Mouse (Mus musculus) splenic B cell, adult 2 months (primary cell): ENCODE measurements around the gene Dpp9.

Experiments used
- DNase-seq: peaks from one replicate; pipeline ENCODE4 v3.0.0-alpha.2; 2011; ENCODE audit warnings: low read depth, low spot score
- H3K27me3 ChIP-seq: 2 replicates; pipeline ENCODE4 v1.6.1; 2012; ENCODE audit warnings: mild to moderate bottlenecking, low read length, moderate library complexity, mixed read lengths; ENCODE audit not compliant: control insufficient read depth, poor library complexity, insufficient read depth, severe bottlenecking
- H3K36me3 ChIP-seq: 2 replicates; pipeline ENCODE4 v1.6.1; 2012; ENCODE audit warnings: mild to moderate bottlenecking, low read length, moderate library complexity, mixed read lengths; ENCODE audit not compliant: control insufficient read depth, poor library complexity, insufficient read depth, severe bottlenecking

Dpp9 gene

GRCm38 (mm10) chr17:56208821-56209220 lies 9.9 kb downstream of the Dpp9 start:
- Histone ChIP-seq H3K27me3 (no peaks in the 10 kb centered on the region), H3K36me3 (peaks cover 23% of the 10 kb centered on the region)
- no peak for DNase-seq

- H3K36me3 ChIP-seq = peaks cover 23% of the 10 kb centered on the region
- DNase-seq = no peak
- no peaks in the 10 kb centered on the region for H3K27me3 ChIP-seq
Measured at GRCm38 (mm10) chr17:56207963-56208530, 10.7 kb downstream of the Dpp9 start.

GRCm38 (mm10) chr17:56206986-56207674 lies 11.6 kb downstream of the Dpp9 start:
- Histone ChIP-seq H3K27me3 (no peaks in the 10 kb centered on the region), H3K36me3 (peaks cover 23% of the 10 kb centered on the region)
- no peak for DNase-seq

GRCm38 (mm10) chr17:56206276-56206884 lies 12.3 kb downstream of the Dpp9 start:
- H3K27me3 ChIP-seq = no peaks in the 10 kb centered on the region
- DNase-seq = no peak
- peaks cover 23% of the 10 kb centered on the region for H3K36me3 ChIP-seq

- no peaks in the 10 kb centered on the region for H3K27me3 ChIP-seq
- no peak for DNase-seq
- peaks cover 17% of the 10 kb centered on the region for H3K36me3 ChIP-seq
Measured at GRCm38 (mm10) chr17:56203729-56204128, 15.0 kb downstream of the Dpp9 start.

GRCm38 (mm10) chr17:56202476-56202875 lies 16.2 kb downstream of the Dpp9 start:
- peaks cover 17% of the 10 kb centered on the region for H3K36me3 ChIP-seq
- H3K27me3 ChIP-seq = no peaks in the 10 kb centered on the region
- no peak for DNase-seq

GRCm38 (mm10) chr17:56201642-56202041 lies 17.1 kb downstream of the Dpp9 start:
- Histone ChIP-seq H3K27me3 (no peaks in the 10 kb centered on the region), H3K36me3 (peaks cover 16% of the 10 kb centered on the region)
- peak; percentile 25 for DNase-seq

- no peaks in the 10 kb centered on the region for H3K27me3 ChIP-seq
- H3K36me3 ChIP-seq = peaks cover 15% of the 10 kb centered on the region
- DNase-seq = peak; percentile 45
Measured at GRCm38 (mm10) chr17:56200586-56200985, 18.1 kb downstream of the Dpp9 start.

- H3K36me3 ChIP-seq = peaks cover 8% of the 10 kb centered on the region
- H3K27me3 ChIP-seq = no peaks in the 10 kb centered on the region
- DNase-seq = peak; percentile 54
Measured at GRCm38 (mm10) chr17:56196860-56197259, 21.8 kb downstream of the Dpp9 start.

- no peak for DNase-seq
- H3K36me3 ChIP-seq = peaks cover 7% of the 10 kb centered on the region
- no peaks in the 10 kb centered on the region for H3K27me3 ChIP-seq
Measured at GRCm38 (mm10) chr17:56194765-56195164, 23.9 kb downstream of the Dpp9 start.

- H3K36me3 ChIP-seq = peaks cover 7% of the 10 kb centered on the region
- H3K27me3 ChIP-seq = no peaks in the 10 kb centered on the region
- DNase-seq = no peak
Measured at GRCm38 (mm10) chr17:56194357-56194756, 24.3 kb downstream of the Dpp9 start.

- H3K36me3 ChIP-seq = peaks cover 3% of the 10 kb centered on the region
- no peaks in the 10 kb centered on the region for H3K27me3 ChIP-seq
- DNase-seq = no peak
Measured at GRCm38 (mm10) chr17:56191266-56191665, 27.4 kb downstream of the Dpp9 start.

GRCm38 (mm10) chr17:56185281-56186141 lies 33.2 kb downstream of the Dpp9 start:
- no peaks in the 10 kb centered on the region for H3K27me3 ChIP-seq

GRCm38 (mm10) chr17:56183658-56184103 lies 35.0 kb downstream of the Dpp9 start, which contains the start of gene Mydgf:
Gene Mydgf, minus strand, starts transcription at chr17:56183920.
- peak; percentile 95 for DNase-seq
- H3K36me3 ChIP-seq = no peaks in the 10 kb centered on the region; the same call in 1 of the 2 replicates
- no peaks in the 10 kb centered on the region for H3K27me3 ChIP-seq

More at GRCm38 (mm10) chr17:56185281-56186141, 33.2 kb downstream of the Dpp9 start:
- DNase-seq = no peak
- no peaks in the 10 kb centered on the region; the same call in 1 of the 2 replicates for H3K36me3 ChIP-seq
